Mouse (Mus musculus): ENCODE results near the gene Slco2a1. TPM values are rescaled to one million over a fixed set of nuclear protein-coding genes. Genes with fewer than 3 reads are reported as not detected.

Slco2a1 gene
- total and polyA plus RNA-seq, 3 experiments = 0.14 TPM; not detected in 2

GRCm38 (mm10) chr9:102992877-102993276 lies 4.4 kb downstream of the Slco2a1 start:
- TF ChIP-seq ELF1 (IDR thresholded peaks at IDR 0.05; ENCODE audit: low read depth, low read length) (no peak), GABPA (IDR thresholded peaks at IDR 0.05; ENCODE audit: insufficient replicate concordance, low read depth, low read length) (no peak), USF1 (IDR thresholded peaks at IDR 0.05; ENCODE audit: low read depth, low read length) (no peak), KAT2A (IDR thresholded peaks at IDR 0.05; ENCODE audit: insufficient replicate concordance, low read length) (no peak), ZKSCAN1 (IDR thresholded peaks at IDR 0.05; ENCODE audit: borderline replicate concordance, low read depth, low read length) (no peak), PAX5 (IDR thresholded peaks at IDR 0.05; ENCODE audit: low read length) (no peak), SMC3 (IDR thresholded peaks at IDR 0.05; ENCODE audit: low read depth, low read length) (no peak), ZNF384 (IDR thresholded peaks at IDR 0.05; ENCODE audit: low read depth, low read length) (no peak), TBP (conservative IDR thresholded peaks at IDR 0.05; ENCODE audit: low read depth, low read length) (no peak), MXI1 (IDR thresholded peaks at IDR 0.05; ENCODE audit: low read depth, low read length) (no peak), USF2 (conservative IDR thresholded peaks at IDR 0.05; ENCODE audit: low read depth, low read length) (no peak)

GRCm38 (mm10) chr9:102993764-102994163 lies 5.3 kb downstream of the Slco2a1 start:
- no peak for TF ChIP-seq CHD2 (IDR thresholded peaks at IDR 0.05; ENCODE audit: low read length)
- no peak for TF ChIP-seq TBP (conservative IDR thresholded peaks at IDR 0.05; ENCODE audit: low read depth, low read length)
- no peak for TF ChIP-seq MEF2A (IDR thresholded peaks at IDR 0.05; ENCODE audit: borderline replicate concordance, low read depth, low read length)
- no peak for TF ChIP-seq NRF1 (IDR thresholded peaks at IDR 0.05; ENCODE audit: low read depth, low read length)
- no peak for TF ChIP-seq IRF4 (IDR thresholded peaks at IDR 0.05; ENCODE audit: low read depth, low read length)
- no peak for TF ChIP-seq MAZ (IDR thresholded peaks at IDR 0.05; ENCODE audit: low read depth, low read length)
- no peak for TF ChIP-seq KAT2A (IDR thresholded peaks at IDR 0.05; ENCODE audit: insufficient replicate concordance, low read length)
- no peak for TF ChIP-seq UBTF (IDR thresholded peaks at IDR 0.05; ENCODE audit: low read depth, low read length)
- TF ChIP-seq TCF12 (IDR thresholded peaks at IDR 0.05; ENCODE audit: low read depth, low read length) = no peak
- Histone ChIP-seq H3K4me1 (ENCODE audit: control insufficient read depth in 1 of 2, insufficient read depth in 2 of 2) (0 out of 4 replicates have a peak, but pooled peaks cover 0 to 6% of the 10 kb centered on the region in 2 experiments), H3K27ac (ENCODE audit: insufficient read depth, low read depth) (no peak overlapping the region), H3K4me3 (replicated peaks in 1 of 3; ENCODE audit: low read depth in 2 of 3, low read length in 2 of 3, poor library complexity in 1 of 3) (no peak overlapping the region), H3K79me2 (replicated peaks; ENCODE audit: control insufficient read depth, extremely low read depth, insufficient read depth, poor library complexity, severe bottlenecking) (no peaks in the 10 kb centered on the region), H3K9ac (ENCODE audit: insufficient read depth, low read depth) (no peak overlapping the region), H3K4me2 (ENCODE audit: insufficient read depth, low read depth, poor library complexity, severe bottlenecking) (no peak overlapping the region), H3K9me3 (replicated peaks; ENCODE audit: low read length) (no peaks in the 10 kb centered on the region), H3K27me3 (replicated peaks) (peaks cover 11% of the 10 kb centered on the region), H3K36me3 (replicated peaks in 1 of 2; ENCODE audit: control insufficient read depth in 1 of 2, insufficient read depth in 1 of 2, low read length in 1 of 2) (no peaks in the 10 kb centered on the region)
- DNase-seq (ENCODE audit: extremely low read depth) = no peak
- in situ Hi-C loops (cut with MboI; ENCODE audit: low pct_ligation_motif_present, low pct_unique_long_range_greater_than_20kb, low sequenced_read_pairs) (no loop called here), dilution Hi-C loops (cut with MboI; ENCODE audit: extremely low pct_ligation_motif_present, extremely low pct_unique_long_range_greater_than_20kb, low sequenced_read_pairs) (no loop called here)

More at GRCm38 (mm10) chr9:102992877-102993276, 4.4 kb downstream of the Slco2a1 start:
- no peak overlapping the region for H3K9ac ChIP-seq (ENCODE audit: insufficient read depth, low read depth)
- dilution Hi-C loops (cut with MboI; ENCODE audit: extremely low pct_ligation_motif_present, extremely low pct_unique_long_range_greater_than_20kb, low sequenced_read_pairs) = no loop called here
- H3K4me3 ChIP-seq (replicated peaks in 1 of 3; ENCODE audit: low read depth in 2 of 3, low read length in 2 of 3, poor library complexity in 1 of 3) = no peak overlapping the region
- no peak overlapping the region for H3K4me2 ChIP-seq (ENCODE audit: insufficient read depth, low read depth, poor library complexity, severe bottlenecking)
- H3K27ac ChIP-seq (ENCODE audit: insufficient read depth, low read depth) = no peak overlapping the region
- no peaks in the 10 kb centered on the region for H3K79me2 ChIP-seq (replicated peaks; ENCODE audit: control insufficient read depth, extremely low read depth, insufficient read depth, poor library complexity, severe bottlenecking)
- peaks cover 10% of the 10 kb centered on the region for H3K27me3 ChIP-seq (replicated peaks)
- no peaks in the 10 kb centered on the region for H3K36me3 ChIP-seq (replicated peaks in 1 of 2; ENCODE audit: control insufficient read depth in 1 of 2, insufficient read depth in 1 of 2, low read length in 1 of 2)
- no peaks in the 10 kb centered on the region for H3K9me3 ChIP-seq (replicated peaks; ENCODE audit: low read length)
- H3K4me1 ChIP-seq (ENCODE audit: control insufficient read depth in 1 of 2, insufficient read depth in 2 of 2) = peaks cover 5 to 8% of the 10 kb centered on the region in 2 experiments; a peak in 1 of 4 replicates
- no peak for DNase-seq (ENCODE audit: extremely low read depth)
- in situ Hi-C loops (cut with MboI; ENCODE audit: low pct_ligation_motif_present, low pct_unique_long_range_greater_than_20kb, low sequenced_read_pairs) = no loop called here

Data from CH12.LX (cell line).